Mouse (Mus musculus) stomach, embryonic 16.5 days (tissue): ENCODE results near the gene C5ar1. TPM values are rescaled to one million over a fixed set of nuclear protein-coding genes. Genes with fewer than 3 reads are reported as not detected.

Experiments
- ATAC-seq: fragments of 200-750 bp; cut with Nextera tagmentation; 2 replicates; pipeline ENCODE4 v1.8.0; 2017; ENCODE audit warnings: moderate number of reproducible peaks, moderate TSS enrichment; ENCODE audit not compliant: insufficient read depth, low FRiP score
- H3K27ac ChIP-seq: fragments of 300-500 bp; sonication (generic); 2 replicates; pipeline ENCODE4 v1.5.1; 2014; ENCODE audit warnings: low read length
- H3K27me3 ChIP-seq: fragments of 300-500 bp; sonication (generic); 2 replicates; pipeline ENCODE4 v1.6.1; 2014; ENCODE audit warnings: low read length, control low read depth, mixed read lengths; ENCODE audit not compliant: control insufficient read depth, insufficient read depth
- H3K36me3 ChIP-seq: fragments of 300-500 bp; sonication (generic); 2 replicates; pipeline ENCODE4 v1.6.1; 2014; ENCODE audit warnings: low read length; ENCODE audit not compliant: control insufficient read depth, insufficient read depth
- H3K4me1 ChIP-seq: fragments of 300-500 bp; sonication (generic); 2 replicates; pipeline ENCODE4 v1.6.1; 2014; ENCODE audit warnings: low read length, control low read depth, mixed read lengths; ENCODE audit not compliant: control insufficient read depth, insufficient read depth
- H3K4me2 ChIP-seq: fragments of 300-500 bp; sonication (generic); 2 replicates; pipeline ENCODE4 v1.6.1; 2014; ENCODE audit warnings: low read depth, low read length, mixed read lengths
- H3K4me3 ChIP-seq: fragments of 300-500 bp; sonication (generic); replicated peaks from 2 replicates; pipeline ENCODE4 v1.5.1; 2014; ENCODE audit warnings: mild to moderate bottlenecking, low read length
- H3K9ac ChIP-seq: fragments of 300-500 bp; sonication (generic); 2 replicates; pipeline ENCODE4 v1.6.1; 2014; ENCODE audit warnings: low read length
- H3K9me3 ChIP-seq: fragments of 300-500 bp; sonication (generic); replicated peaks from 2 replicates; pipeline ENCODE4 v1.6.1; 2016; ENCODE audit warnings: low read length, control low read depth; ENCODE audit not compliant: control insufficient read depth
- WGBS: fragments of 180-500 bp; shearing (Covaris S2); extraction: QIAGEN DNeasy Blood & Tissue Kit; methylation state at CpG from one replicate; pipeline ENCODE4 v1.1.7; 2014; 5-methylcytosine and 5-hydroxymethylcytosine counted together
- polyA plus RNA-seq: library from polyadenylated mRNA; unstranded; fragments of >200 nt; fragmentation: Nextera tagmentation; extraction: Ambion mirVana; gene quantifications from 2 replicates; pipeline ENCODE4 v1.2.1, GENCODE M21; 2015

Gene C5ar1
- polyA plus RNA-seq, 1 experiment from 2014 or later = 4.8 TPM

- H3K27ac ChIP-seq = no peak overlapping the region
- 81% methylated on average over 13 of the region's 13 CpGs for WGBS
- no peaks in the 10 kb centered on the region for H3K9me3 ChIP-seq
- no peaks in the 10 kb centered on the region for H3K4me1 ChIP-seq
- no peak overlapping the region; the same call in 1 of the 2 replicates for H3K4me3 ChIP-seq
- peaks cover 4% of the 10 kb centered on the region for H3K36me3 ChIP-seq
- no peak overlapping the region for H3K4me2 ChIP-seq
- 0 out of 2 replicates have a peak overlapping the region, but pooled peaks have one; percentile 31 for H3K9ac ChIP-seq
- ATAC-seq = no peak
- no peaks in the 10 kb centered on the region for H3K27me3 ChIP-seq
These were observed 55.8 kb downstream of the C5ar1 start for GRCm38 (mm10) chr7:16203505-16203903.

- Histone ChIP-seq H3K9ac (no peak overlapping the region), H3K4me3 (no peak overlapping the region; the same call in 1 of the 2 replicates), H3K4me2 (no peak overlapping the region), H3K9me3 (no peaks in the 10 kb centered on the region), H3K27ac (no peak overlapping the region), H3K4me1 (no peaks in the 10 kb centered on the region), H3K36me3 (peaks cover 4% of the 10 kb centered on the region), H3K27me3 (no peaks in the 10 kb centered on the region)
- ATAC-seq = no peak
- WGBS = 83% methylated on average over 15 of the region's 15 CpGs
These were observed 56.4 kb downstream of the C5ar1 start for GRCm38 (mm10) chr7:16202756-16203504.

GRCm38 (mm10) chr7:16201136-16201535 is 58.2 kb downstream of the C5ar1 start:
- no peak for ATAC-seq
- no peak overlapping the region for H3K27ac ChIP-seq
- no peak overlapping the region for H3K4me2 ChIP-seq
- H3K9ac ChIP-seq = no peak overlapping the region
- H3K36me3 ChIP-seq = peaks cover 4% of the 10 kb centered on the region
- 84% methylated on average over 6 of the region's 6 CpGs for WGBS
- H3K4me3 ChIP-seq = no peak overlapping the region
- H3K27me3 ChIP-seq = no peaks in the 10 kb centered on the region
- H3K4me1 ChIP-seq = no peaks in the 10 kb centered on the region
- no peaks in the 10 kb centered on the region for H3K9me3 ChIP-seq

- Histone ChIP-seq H3K4me3 (no peak overlapping the region), H3K4me2 (no peak overlapping the region), H3K27ac (no peak overlapping the region), H3K9ac (no peak overlapping the region), H3K4me1 (no peaks in the 10 kb centered on the region), H3K36me3 (no peaks in the 10 kb centered on the region; the same call in 1 of the 2 replicates), H3K9me3 (no peaks in the 10 kb centered on the region), H3K27me3 (no peaks in the 10 kb centered on the region)
- WGBS = 84% methylated on average over 11 of the region's 11 CpGs
- ATAC-seq = no peak
These were observed 60.8 kb downstream of the C5ar1 start for GRCm38 (mm10) chr7:16198540-16198939.

GRCm38 (mm10) chr7:16197166-16197565 is 62.2 kb downstream of the C5ar1 start:
- H3K36me3 ChIP-seq = no peaks in the 10 kb centered on the region; the same call in 1 of the 2 replicates
- 66% methylated on average over 5 of the region's 5 CpGs for WGBS
- no peak overlapping the region for H3K27ac ChIP-seq
- no peak overlapping the region for H3K4me2 ChIP-seq
- peak; percentile 3; the same call in 1 of the 2 replicates for ATAC-seq
- H3K9ac ChIP-seq = 0 out of 2 replicates have a peak overlapping the region, but pooled peaks have one; percentile 18
- no peak overlapping the region for H3K4me3 ChIP-seq
- no peaks in the 10 kb centered on the region for H3K27me3 ChIP-seq
- H3K4me1 ChIP-seq = no peaks in the 10 kb centered on the region
- H3K9me3 ChIP-seq = no peaks in the 10 kb centered on the region

Other genes starting within 250 kb of the C5ar1 start
- 3.9 and 4.5 TPM in 2 replicates for gene Bicra, start 211.6 kb downstream of the C5ar1 start, polyA plus RNA-seq
- gene Zfp541, start 197.7 kb downstream of the C5ar1 start, polyA plus RNA-seq = 0.05 and 0.10 TPM in 2 replicates
- gene Napa, start 161.1 kb downstream of the C5ar1 start, polyA plus RNA-seq = 206 and 230 TPM in 2 replicates
- 26.7 and 27.2 TPM in 2 replicates for gene Kptn, start 139.6 kb downstream of the C5ar1 start, polyA plus RNA-seq
- gene Slc8a2, start 129.7 kb downstream of the C5ar1 start, polyA plus RNA-seq = 0.25 TPM in 2 replicates
- 22.0 and 22.1 TPM in 2 replicates for gene Meis3, start 84.5 kb downstream of the C5ar1 start, polyA plus RNA-seq
- 34.3 and 36.6 TPM in 2 replicates for gene Dhx34, start 37.5 kb downstream of the C5ar1 start, polyA plus RNA-seq
- 0.21 and 0.30 TPM in 2 replicates for gene C5ar2, start 15.4 kb downstream of the C5ar1 start, polyA plus RNA-seq
- 11.8 and 12.8 TPM in 2 replicates for gene Inafm1, start 14.1 kb upstream of the C5ar1 start, polyA plus RNA-seq
- gene Ccdc9, start 27.3 kb upstream of the C5ar1 start, polyA plus RNA-seq = 16.7 and 18.8 TPM in 2 replicates
- gene Bbc3, start 48.9 kb upstream of the C5ar1 start, polyA plus RNA-seq = 3.7 and 4.1 TPM in 2 replicates
- 256 and 262 TPM in 2 replicates for gene Sae1, start 128.3 kb upstream of the C5ar1 start, polyA plus RNA-seq
- 9.7 and 10.4 TPM in 2 replicates for gene Zc3h4, start 141.4 kb upstream of the C5ar1 start, polyA plus RNA-seq
- gene Tmem160, start 193.2 kb upstream of the C5ar1 start, polyA plus RNA-seq = 38.4 and 44.2 TPM in 2 replicates
- gene Npas1, start 218.2 kb upstream of the C5ar1 start, polyA plus RNA-seq = 0.19 and 0.26 TPM in 2 replicates